Mouse (Mus musculus): ENCODE data around the gene Slc9a7.

GRCm38 (mm10) chrX:20335722-20336121 lies 44.1 kb upstream of the Slc9a7 start:
- TF ChIP-seq CTCF (IDR thresholded peaks at IDR 0.05; ENCODE audit: low read depth, low read length) = peak; percentile 38; the same call in 1 of the 2 replicates
- no peak for TF ChIP-seq POLR2A (IDR thresholded peaks at IDR 0.05; ENCODE audit: borderline replicate concordance, low read depth, low read length)
